Mouse (Mus musculus): Measurements from ENCODE around the gene Srl. TPM values are rescaled to one million over a fixed set of nuclear protein-coding genes. Genes with fewer than 3 reads are reported as not detected.

Srl gene
- polyA plus RNA-seq (2014; fragmentation: Illumina TruSeq; extraction: RNeasy Lipid Tissue Mini Kit (QIAGEN cat#74804); ENCODE audit: low read depth, low replicate concordance): 5.8 TPM

GRCm38 (mm10) chr16:4541501-4542198, at the start of gene Srl:
Gene Srl (minus strand): TSS chr16:4541816.

DNA sequence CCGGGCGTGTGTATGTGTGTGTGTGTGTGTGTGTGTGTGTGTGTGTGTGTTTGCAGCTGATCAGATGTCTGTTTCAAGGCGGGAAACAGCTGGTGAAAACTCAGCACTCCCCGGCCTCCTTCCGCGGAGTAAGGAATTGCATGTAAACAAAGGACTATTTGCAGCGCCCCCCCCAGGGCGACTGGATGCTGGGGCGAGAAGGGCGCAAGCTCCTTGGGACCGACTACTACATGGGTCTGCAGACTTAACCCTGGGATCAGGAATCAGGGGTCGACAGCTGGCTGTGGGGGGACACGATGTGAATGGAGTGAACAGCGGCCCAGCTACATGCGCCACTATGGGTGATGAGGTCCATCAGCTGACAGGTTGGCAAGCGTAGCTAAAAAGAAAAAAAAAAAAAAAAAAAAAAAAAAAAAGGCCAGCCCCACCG, 18.1 kb upstream of the Srl start, which contains the start of gene Tfap4:
TSS of gene Tfap4 (minus strand) at position 140 of the 430 bp plus-strand sequence.

Other genes starting within 250 kb of the Srl start
- gene Adcy9, start 121.3 kb downstream of the Srl start, polyA plus RNA-seq (2014; fragmentation: Illumina TruSeq; extraction: RNeasy Lipid Tissue Mini Kit (QIAGEN cat#74804); ENCODE audit: low read depth, low replicate concordance): 0.90 TPM
- 0.49 TPM for gene Tfap4, start 18.0 kb upstream of the Srl start, polyA plus RNA-seq (2014; fragmentation: Illumina TruSeq; extraction: RNeasy Lipid Tissue Mini Kit (QIAGEN cat#74804); ENCODE audit: low read depth, low replicate concordance)
- 0.27 TPM for gene Glis2, start 52.9 kb upstream of the Srl start, polyA plus RNA-seq (2014; fragmentation: Illumina TruSeq; extraction: RNeasy Lipid Tissue Mini Kit (QIAGEN cat#74804); ENCODE audit: low read depth, low replicate concordance)
- 67.4 TPM for gene Pam16, start 83.2 kb upstream of the Srl start, polyA plus RNA-seq (2014; fragmentation: Illumina TruSeq; extraction: RNeasy Lipid Tissue Mini Kit (QIAGEN cat#74804); ENCODE audit: low read depth, low replicate concordance)
- gene Vasn, start 98.1 kb upstream of the Srl start, polyA plus RNA-seq (2014; fragmentation: Illumina TruSeq; extraction: RNeasy Lipid Tissue Mini Kit (QIAGEN cat#74804); ENCODE audit: low read depth, low replicate concordance): 1.4 TPM
- 26.9 TPM for gene Dnaja3, start 98.2 kb upstream of the Srl start, polyA plus RNA-seq (2014; fragmentation: Illumina TruSeq; extraction: RNeasy Lipid Tissue Mini Kit (QIAGEN cat#74804); ENCODE audit: low read depth, low replicate concordance)
- gene Coro7, start 138.0 kb upstream of the Srl start, polyA plus RNA-seq (2014; fragmentation: Illumina TruSeq; extraction: RNeasy Lipid Tissue Mini Kit (QIAGEN cat#74804); ENCODE audit: low read depth, low replicate concordance): 0.31 TPM
- 0.28 TPM for gene Nmral1, start 177.5 kb upstream of the Srl start, polyA plus RNA-seq (2014; fragmentation: Illumina TruSeq; extraction: RNeasy Lipid Tissue Mini Kit (QIAGEN cat#74804); ENCODE audit: low read depth, low replicate concordance)
- gene Hmox2, start 184.5 kb upstream of the Srl start, polyA plus RNA-seq (2014; fragmentation: Illumina TruSeq; extraction: RNeasy Lipid Tissue Mini Kit (QIAGEN cat#74804); ENCODE audit: low read depth, low replicate concordance): 639 TPM
- 26.2 TPM for gene Cdip1, start 248.5 kb upstream of the Srl start, polyA plus RNA-seq (2014; fragmentation: Illumina TruSeq; extraction: RNeasy Lipid Tissue Mini Kit (QIAGEN cat#74804); ENCODE audit: low read depth, low replicate concordance)

Data from testis, adult 10 weeks (tissue).